Mouse (Mus musculus): ENCODE measurements around the gene Bcl11a.

The Bcl11a gene

GRCm38 (mm10) chr11:24077795-24078705 lies at the start of gene Bcl11a:
Gene Bcl11a, plus strand, starts transcription at chr11:24078056.
- DNase-seq (ENCODE audit: low spot score): peak; percentile 35

GRCm38 (mm10) chr11:24044025-24044424 lies 33.8 kb upstream of the Bcl11a start:
- DNase-seq (ENCODE audit: low spot score): no peak

GRCm38 (mm10) chr11:24049226-24050031 lies 28.4 kb upstream of the Bcl11a start:
- DNase-seq (ENCODE audit: low spot score): peak; percentile 68

DNA sequence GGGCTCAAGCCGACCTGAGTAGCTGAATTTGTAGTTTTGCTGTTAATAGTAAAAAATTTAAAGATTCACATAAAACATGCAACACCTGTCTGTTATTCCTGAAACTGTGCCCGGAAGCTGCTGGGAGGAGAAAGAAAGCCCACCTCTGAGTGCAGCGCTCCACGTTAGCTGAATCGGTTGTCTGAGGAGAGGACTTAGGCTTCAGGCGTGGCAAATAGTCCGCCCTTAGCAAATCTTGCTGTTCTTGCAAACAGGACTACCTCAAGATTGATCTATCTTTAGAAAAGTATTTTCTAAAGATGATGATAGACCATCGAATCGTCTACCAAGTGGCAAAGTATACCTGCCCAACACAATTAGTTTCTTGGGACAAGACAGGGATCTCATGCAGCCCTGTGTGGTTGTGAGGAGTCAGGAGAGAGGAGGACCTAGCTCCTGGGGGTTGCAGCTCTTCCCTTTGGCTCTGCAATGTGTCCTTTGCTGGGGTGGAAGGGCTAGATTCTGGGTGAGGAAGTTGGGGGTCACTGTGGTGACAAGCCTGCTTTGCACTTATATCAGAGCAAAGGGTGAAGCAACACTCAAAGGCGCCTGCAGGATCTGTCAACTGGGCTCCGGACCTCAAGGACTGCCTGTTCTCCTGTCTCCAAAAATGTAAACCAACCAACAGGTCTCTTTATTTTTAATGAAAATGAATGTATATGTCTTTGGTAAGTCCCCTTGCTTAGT lies 27.7 kb upstream of the Bcl11a start:
- no peak for DNase-seq (ENCODE audit: low spot score)

DNA sequence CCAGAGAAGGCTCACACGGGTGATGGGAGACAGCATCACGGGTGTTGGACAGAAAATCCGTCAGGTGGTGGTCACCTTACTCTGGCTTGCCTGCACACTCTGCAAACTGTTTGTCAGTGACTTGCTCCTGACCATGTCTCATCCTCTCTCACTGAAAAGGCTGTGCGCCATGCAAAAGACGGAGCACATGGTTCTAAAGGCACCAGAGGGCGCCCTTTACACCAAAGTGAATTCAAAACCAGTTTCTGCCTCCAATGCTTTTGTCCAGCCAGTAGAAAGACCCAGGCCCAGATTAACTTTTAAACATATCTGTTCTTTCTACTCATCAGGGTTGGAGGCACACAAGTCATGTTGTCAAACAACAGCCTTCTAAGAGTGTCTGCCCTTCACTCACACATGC lies 25.0 kb upstream of the Bcl11a start:
- DNase-seq (ENCODE audit: low spot score): no peak

GRCm38 (mm10) chr11:24059137-24059536 lies 18.7 kb upstream of the Bcl11a start:
- DNase-seq (ENCODE audit: low spot score): no peak

DNA sequence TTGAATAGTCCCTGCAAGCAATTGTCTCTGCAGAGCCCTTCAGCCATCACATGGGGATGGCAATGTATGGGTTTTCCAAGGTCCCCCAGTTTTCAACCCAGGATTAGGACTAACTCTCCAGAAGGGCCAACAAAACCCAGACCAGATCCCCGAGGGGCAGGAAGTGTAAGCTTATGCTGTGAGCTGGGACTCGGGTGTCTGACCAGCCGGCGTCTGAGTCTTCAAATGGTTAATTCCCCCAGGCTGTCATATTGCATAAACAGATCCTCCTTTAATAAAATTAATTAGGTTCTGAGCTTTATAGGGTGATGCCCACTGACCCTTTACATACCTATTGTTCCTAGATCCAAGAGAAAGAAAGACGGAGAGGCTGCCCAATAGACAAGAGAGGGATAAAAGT lies 17.4 kb upstream of the Bcl11a start:
- no peak for DNase-seq (ENCODE audit: low spot score)

GRCm38 (mm10) chr11:24061819-24062218 lies 16.0 kb upstream of the Bcl11a start:
- DNase-seq (ENCODE audit: low spot score): no peak

DNA sequence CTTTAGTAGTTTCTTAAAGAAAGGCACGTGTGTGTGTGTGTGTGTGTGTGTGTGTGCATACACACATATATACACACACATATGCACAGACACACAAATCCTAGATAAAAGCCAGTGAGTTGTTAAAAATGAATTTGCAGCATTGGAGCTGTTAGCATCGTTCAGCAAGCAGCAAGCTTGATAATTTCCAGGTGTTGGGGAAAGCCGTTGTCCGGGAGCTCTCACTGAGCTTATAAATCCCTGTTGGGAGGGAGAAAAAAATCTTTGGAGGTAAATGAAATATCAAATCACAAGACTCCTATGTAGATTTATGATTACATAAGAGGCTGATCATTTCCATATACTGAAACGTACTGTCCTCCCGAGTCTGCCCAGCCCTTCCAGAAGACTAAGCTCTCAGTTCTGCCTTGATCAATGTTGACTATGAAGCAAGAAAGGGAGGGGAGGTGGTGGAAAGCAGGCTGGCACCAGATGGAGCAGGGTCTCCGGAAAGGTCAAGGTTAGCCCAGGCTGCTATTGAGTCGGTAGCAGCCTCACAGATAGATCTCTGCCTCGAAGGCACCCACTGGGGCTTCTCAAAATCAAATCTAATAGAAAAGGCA lies 15.3 kb upstream of the Bcl11a start:
- DNase-seq (ENCODE audit: low spot score): no peak

- no peak for DNase-seq (ENCODE audit: low spot score)
Measured at GRCm38 (mm10) chr11:24064221-24064620, 13.6 kb upstream of the Bcl11a start.

- no peak for DNase-seq (ENCODE audit: low spot score)
Measured at GRCm38 (mm10) chr11:24065313-24065712, 12.5 kb upstream of the Bcl11a start.

DNA sequence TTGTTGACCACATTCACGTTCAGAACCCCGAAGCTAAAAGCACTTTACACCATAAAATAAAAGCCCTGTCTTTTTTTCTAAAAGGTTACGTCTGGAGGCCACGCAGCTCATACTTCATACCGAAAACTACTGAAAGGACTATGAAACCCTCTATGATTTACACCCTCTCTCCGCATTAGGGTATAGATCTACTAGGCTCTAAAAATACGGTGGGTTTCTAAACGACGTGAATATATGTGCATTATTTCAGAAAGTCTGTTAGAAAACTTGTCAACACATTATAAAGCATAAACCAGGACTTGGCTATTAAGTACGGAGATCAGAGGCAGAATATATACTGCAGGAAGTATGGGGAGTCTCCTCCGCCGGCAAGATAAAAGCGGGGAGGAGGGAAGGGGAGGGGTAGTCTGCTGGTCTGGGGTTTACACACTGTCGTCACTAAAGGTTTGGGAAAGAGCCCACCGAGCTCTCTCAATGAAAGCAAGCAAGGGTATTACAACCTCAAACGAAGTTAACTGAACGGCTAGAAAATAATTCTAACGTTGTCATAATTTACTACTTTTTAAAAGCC lies 3.8 kb upstream of the Bcl11a start:
- DNase-seq (ENCODE audit: low spot score): no peak

DNA sequence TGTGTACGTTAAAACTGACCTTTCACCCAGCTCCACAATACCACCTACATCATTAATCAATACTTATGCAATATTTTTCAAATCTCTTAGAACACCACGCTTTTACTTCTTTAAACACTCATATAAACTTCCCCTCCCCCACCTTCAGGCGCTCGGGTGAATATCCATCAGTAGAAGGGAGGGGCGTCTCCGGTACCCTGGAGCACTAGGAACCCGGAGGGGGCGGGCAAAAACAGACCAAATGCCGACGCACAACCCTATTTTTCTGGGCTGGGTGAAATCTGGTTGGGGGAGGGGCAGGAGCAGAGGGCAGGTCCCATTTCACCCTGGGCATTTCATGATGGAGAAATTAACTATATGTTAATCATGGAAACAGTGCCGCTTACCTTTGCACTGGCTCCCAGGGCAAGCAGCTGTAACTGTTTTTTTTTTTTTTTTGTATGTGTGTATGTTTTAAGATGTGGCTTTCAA lies 3.2 kb upstream of the Bcl11a start, which contains the start of gene A830031A19Rik:
Gene A830031A19Rik, minus strand, starts transcription at position 421 of the 471 bp plus-strand sequence.
- no peak for DNase-seq (ENCODE audit: low spot score)

DNA sequence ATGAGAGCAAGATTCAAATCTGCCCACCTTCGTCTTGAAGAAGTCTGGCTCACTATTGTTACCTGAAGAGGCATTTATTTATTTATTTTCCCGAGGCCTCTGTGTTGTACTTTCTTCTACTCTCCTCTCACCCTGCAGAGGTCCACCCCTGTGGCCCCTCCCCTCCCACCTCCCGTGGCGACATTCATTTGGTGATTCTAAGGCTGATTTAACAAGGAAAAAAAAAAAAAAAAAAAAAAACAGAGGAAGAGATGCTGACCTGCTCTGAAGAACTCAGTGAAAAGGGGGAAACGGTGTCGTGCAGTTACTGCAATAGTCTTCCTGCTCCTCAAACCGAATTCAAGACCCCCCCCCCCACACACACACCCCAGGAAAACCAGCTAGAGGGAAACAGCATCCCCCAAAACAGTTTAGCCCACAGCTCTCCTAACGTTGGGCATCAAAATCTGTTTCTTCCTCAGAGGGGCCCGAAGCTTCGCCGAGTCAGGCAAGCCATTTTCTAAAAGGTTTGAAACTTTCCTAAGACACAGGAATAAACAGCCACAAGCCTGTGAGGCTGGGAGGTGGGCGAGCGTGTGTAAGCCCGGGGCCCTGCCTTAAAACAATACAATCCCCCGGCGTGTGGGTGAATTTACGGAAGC lies 2.2 kb upstream of the Bcl11a start:
- DNase-seq (ENCODE audit: low spot score): no peak

- peak; percentile 72 for DNase-seq (ENCODE audit: low spot score)
Measured at GRCm38 (mm10) chr11:24076127-24076650, 1.7 kb upstream of the Bcl11a start.

DNA sequence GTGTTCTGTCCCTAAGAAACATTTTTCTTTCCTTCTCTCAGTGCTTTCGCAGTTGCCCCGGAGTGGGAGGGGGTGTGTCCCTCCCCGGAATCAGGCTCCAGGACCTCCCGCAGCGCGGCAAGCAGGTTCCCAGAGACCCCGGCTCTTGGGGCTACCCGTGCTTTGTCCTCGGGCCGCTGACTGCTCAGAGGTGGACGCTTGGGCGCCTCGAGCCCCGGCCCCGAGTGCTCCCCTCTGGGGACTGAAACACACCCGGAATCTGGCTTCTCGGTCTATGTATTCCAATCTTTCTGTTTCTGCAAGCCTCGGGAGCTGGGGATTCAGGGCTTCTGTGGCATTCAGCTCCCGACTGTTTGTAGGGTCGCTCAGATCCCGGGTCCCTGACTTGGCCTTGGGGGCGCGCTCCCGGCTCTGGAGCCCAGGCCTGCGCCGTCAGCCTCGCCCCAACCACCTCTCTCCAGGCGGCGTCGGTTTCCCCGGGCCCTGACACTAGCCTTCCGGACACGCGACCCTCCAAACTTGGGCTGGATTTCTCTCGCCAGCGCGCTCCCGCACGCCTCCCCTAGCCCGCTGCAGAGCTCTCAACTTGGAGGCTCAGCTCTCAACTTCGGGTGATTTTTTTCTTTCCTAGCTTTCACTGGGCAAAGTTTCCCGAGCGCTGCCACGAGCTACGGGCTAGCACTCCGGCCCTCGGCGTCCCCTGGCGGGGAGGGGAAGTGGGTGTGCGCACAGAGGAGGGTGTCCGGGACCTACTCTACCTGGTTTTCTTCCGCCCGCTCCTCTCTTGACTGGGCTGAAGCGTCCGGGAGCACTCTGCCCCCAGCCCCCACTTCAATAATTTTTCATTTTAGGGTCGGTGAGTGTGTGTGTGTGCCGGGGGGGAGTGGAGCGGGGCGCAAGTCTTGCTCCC lies 780 bp upstream of the Bcl11a start:
- peak; percentile 58 for DNase-seq (ENCODE audit: low spot score)

DNA sequence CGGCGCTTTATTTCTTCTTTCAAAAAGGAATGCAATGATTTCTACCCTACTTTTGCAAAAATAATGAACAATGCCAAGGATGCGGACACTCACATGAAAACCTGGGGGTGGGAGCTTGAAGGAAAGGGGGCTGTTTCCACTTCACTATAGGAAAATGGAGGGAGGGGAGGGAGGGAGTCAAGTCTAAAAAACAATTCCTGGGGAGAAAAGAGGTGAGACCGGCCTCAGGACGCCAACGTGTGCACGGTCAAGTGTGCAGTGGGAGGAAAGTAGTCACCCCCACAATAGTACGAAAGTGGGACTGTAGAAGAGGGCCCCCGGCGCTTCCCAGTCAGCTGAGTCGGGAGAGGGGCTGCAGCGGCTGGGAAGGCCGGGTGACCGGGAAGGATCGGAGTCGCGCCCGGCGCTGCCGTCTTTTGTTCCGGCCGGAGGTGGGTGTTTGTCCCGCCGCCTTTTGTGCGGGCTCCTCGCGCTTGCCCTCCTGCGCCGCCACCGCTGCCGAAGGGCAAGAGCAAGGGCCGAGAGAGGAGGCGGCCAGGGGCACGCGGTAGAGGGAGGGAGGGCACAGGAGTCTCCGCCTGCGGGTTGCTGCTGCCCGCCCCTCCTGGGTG lies 955 bp downstream of the Bcl11a start:
- peak; percentile 38 for DNase-seq (ENCODE audit: low spot score)

GRCm38 (mm10) chr11:24079392-24080391 lies 1.8 kb downstream of the Bcl11a start:
- DNase-seq (ENCODE audit: low spot score): peak; percentile 35
